In the genomic region with DNA sequence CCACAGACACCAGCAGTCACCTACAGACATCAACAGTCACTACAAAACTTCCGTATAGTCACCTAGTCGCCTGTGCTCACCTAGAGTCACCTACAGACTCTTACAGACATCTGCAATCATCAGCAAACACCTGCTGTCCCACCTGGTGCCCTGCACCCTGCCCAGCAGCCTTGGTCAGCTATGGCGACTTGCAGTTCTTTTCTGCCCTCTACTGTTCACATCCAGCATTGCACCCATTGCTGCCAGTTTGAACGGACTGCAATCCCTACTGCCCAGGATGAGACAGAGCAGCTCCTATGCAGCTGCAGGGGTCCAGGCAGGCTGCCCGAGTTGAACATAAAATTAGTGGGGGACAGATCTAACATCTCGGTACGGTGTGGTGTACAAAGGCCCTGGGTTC, we compare ENCODE assay signal across 8 mouse cellular contexts. TPM values are rescaled to one million over a fixed set of nuclear protein-coding genes. Genes with fewer than 3 reads are reported as not detected.
A peak's percentile ranks its signal among the peaks of the same experiment; 100 is the strongest.
DNase-seq lines count a peak whose midpoint lies in the region; TF ChIP-seq lines count a peak whose summit lies in the region.
"Had no signal": no experiment of that assay in that cellular context is flagged by ENCODE, and none has a peak within 500 bp of the region (broad histone marks: within the 10 kb centered on the region; RNA-seq: fewer than 3 reads in every experiment).

No protein-coding gene starts in this region.

- DNase-seq in ZHBTc4 (ENCODE audit: low read depth, low spot score) = peak; percentile 83
- DNase-seq in cerebellum, postnatal 14 days = peak; percentile 94 to 96
- DNase-seq in gastrocnemius, adult 18-20 months (ENCODE audit: low spot score) = peak; percentile 87
- peak; percentile 75 for DNase-seq in hindlimb bud, embryonic 11.5 days (ENCODE audit: extremely low spot score, low read depth, low spot score)
- DNase-seq in left cerebral cortex, adult 2 months (ENCODE audit: extremely low spot score in 1 of 2, low spot score in 2 of 2) = peak; percentile 78 to 87
- peak; percentile 91 for DNase-seq in mesoderm, embryonic 11.5 days (ENCODE audit: low read depth, low spot score)
- peak; percentile 87 for DNase-seq in skeletal muscle tissue, adult 2 months (ENCODE audit: low read depth, low spot score)

- no peak overlapping the region for H3K27ac ChIP-seq in left cerebral cortex, adult 2 months

- no peak overlapping the region for H3K4me3 ChIP-seq in left cerebral cortex, adult 2 months
- H3K4me3 ChIP-seq: megakaryocyte, embryonic 14.5 days had no signal

- intact Hi-C loops in left cerebral cortex, adult 2 months (cut with DNase I) = loop anchor here (1.0 to 5.0 kb wide), 4 partner anchors 55 to 253 kb away; partner anchors contain the start of gene Gm48552

- TF ChIP-seq CTCF in left cerebral cortex, adult 2 months (IDR thresholded peaks at IDR 0.05) = peak; percentile 98

RNA-seq across cellular contexts. Expression of gene Nfic, which starts 5.3 kb away (rescaled TPM):
- 100 to 1,000 TPM; 232 to 244 TPM for total RNA-seq in gastrocnemius, adult 18-20 months (2021)
- total RNA-seq in left cerebral cortex, adult 2 months (2021) = 10 to 100 TPM; 93.4 to 94.9 TPM

RNA-seq across cellular contexts. Expression of gene Celf5, which starts 32.4 kb away (rescaled TPM):
- under 1 TPM; 0.05 to 0.07 TPM for total RNA-seq in gastrocnemius, adult 18-20 months (2021)
- 100 to 1,000 TPM; 284 to 288 TPM for total RNA-seq in left cerebral cortex, adult 2 months (2021)

RNA-seq across cellular contexts. Expression of gene Ncln, which starts 46.1 kb away (rescaled TPM):
- 10 to 100 TPM; 41.0 to 45.8 TPM for total RNA-seq in gastrocnemius, adult 18-20 months (2021)
- total RNA-seq in left cerebral cortex, adult 2 months (2021) = 10 to 100 TPM; 78.3 to 80.8 TPM

RNA-seq across cellular contexts. Expression of gene S1pr4, which starts 49.8 kb away (rescaled TPM):
- under 1 TPM; 0.71 to 0.78 TPM for total RNA-seq in gastrocnemius, adult 18-20 months (2021)
- total RNA-seq in left cerebral cortex, adult 2 months (2021) = under 1 TPM; 0.56 to 0.70 TPM

RNA-seq across cellular contexts. Expression of gene Smim24, which starts 57.3 kb away (rescaled TPM):
- total RNA-seq in gastrocnemius, adult 18-20 months (2021) = not detected
- 1 to 10 TPM; 1.3 to 1.4 TPM for total RNA-seq in left cerebral cortex, adult 2 months (2021)

Comparison
In these comparisons a context has a peak if more than half of its experiments do, and no peak if none do; other contexts are left out.
1. RNA of gene Celf5, which starts 32.4 kb away (total RNA-seq): 284 to 288 TPM in left cerebral cortex, adult 2 months; 0.05 to 0.07 TPM in gastrocnemius, adult 18-20 months; every median in the first group is over 100 times any median in the second.
2. Peak in every context shown above with its lines, with median percentiles within 50 percentile points of each other: DNase-seq.